Mouse (Mus musculus): ENCODE measurements around the gene Stk10. TPM values are rescaled to one million over a fixed set of nuclear protein-coding genes. Genes with fewer than 3 reads are reported as not detected.

The Stk10 gene
- total RNA-seq, 4 experiments from 2014 or later: 7.4 to 9.9 (median 9.3) TPM

DNA sequence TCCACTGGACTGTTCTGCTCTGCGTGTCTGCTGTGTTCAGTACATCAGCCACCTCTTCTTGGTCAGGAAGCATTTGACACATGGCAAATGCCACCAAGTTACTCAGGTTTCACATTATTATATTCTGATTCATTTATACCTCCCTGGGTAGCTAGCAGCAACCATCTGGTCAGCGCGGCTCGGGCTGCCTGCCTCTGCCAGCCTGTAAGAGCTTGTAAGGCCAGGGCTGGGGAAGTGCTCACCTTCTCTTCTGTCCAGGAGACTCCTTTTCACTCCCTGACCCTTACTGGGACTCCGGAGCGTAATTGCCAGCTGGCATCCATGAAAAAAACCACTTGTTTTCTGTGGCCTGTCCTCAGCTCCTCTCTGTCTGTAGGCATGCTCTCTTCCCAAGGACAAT lies 16.1 kb downstream of the Stk10 start:
- no peak for DNase-seq (ENCODE audit: low spot score in 2 of 2)

GRCm38 (mm10) chr11:32550102-32550501 lies 17.0 kb downstream of the Stk10 start:
- DNase-seq (ENCODE audit: low spot score in 2 of 2): no peak

DNA sequence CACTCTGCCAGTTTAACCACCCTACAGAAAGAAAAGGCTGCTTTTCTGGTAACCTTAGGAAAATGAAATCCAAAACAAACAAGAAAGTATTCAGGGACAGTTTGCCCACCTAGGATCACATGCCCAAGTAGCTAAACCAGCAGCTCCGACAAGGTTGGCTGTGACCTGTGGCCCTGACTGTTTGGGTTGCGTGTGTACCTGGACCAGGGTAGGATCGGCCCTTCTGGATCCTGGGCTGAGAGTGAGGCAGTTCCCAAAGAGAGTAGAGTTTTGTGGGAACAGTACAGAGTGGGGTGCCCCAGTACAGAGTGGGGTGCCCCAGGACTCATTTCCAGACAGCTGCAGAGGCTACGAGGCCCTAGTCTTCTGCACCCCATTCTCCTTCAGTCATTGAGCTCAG lies 18.0 kb downstream of the Stk10 start:
- no peak for DNase-seq (ENCODE audit: low spot score in 2 of 2)

GRCm38 (mm10) chr11:32551579-32552297 lies 18.6 kb downstream of the Stk10 start:
- no peak for DNase-seq (ENCODE audit: low spot score in 2 of 2)

DNA sequence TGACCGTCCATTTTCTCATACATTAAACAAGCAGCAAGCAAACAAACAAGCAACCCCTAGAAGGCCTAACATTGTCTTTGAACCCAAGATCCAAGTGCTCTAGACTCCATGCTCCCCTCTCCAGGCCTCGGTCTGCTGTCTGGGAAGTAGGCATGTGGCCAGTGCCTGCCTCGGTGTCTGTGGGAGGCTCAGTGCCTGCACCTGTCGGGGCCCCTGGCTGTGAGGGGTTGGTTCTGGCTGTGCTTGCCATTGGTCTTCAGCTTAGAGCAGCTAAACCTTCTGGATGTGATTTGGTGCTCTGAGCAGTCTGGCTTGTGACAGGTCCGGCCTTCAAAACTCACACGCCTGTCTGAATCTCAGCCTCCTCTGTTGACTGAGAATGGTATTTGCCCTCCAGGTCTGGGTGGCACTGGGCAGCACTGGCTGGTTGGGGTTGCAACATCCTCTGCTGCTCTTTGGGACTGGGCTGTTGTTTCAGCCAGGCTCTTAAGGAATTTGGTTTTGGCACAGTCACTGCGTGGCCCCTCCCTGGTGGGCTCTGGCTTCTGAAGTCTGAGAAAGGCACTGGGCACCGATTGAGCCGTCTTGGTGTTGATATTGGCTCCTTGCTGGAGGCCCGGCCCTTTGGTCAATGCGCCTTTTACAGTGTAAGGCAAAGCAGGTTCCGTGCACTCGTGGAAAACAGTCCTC lies 19.4 kb downstream of the Stk10 start:
- DNase-seq (ENCODE audit: low spot score in 2 of 2): no peak

- no peak for DNase-seq (ENCODE audit: low spot score in 2 of 2)
Measured at GRCm38 (mm10) chr11:32553311-32554140, 20.4 kb downstream of the Stk10 start.

DNA sequence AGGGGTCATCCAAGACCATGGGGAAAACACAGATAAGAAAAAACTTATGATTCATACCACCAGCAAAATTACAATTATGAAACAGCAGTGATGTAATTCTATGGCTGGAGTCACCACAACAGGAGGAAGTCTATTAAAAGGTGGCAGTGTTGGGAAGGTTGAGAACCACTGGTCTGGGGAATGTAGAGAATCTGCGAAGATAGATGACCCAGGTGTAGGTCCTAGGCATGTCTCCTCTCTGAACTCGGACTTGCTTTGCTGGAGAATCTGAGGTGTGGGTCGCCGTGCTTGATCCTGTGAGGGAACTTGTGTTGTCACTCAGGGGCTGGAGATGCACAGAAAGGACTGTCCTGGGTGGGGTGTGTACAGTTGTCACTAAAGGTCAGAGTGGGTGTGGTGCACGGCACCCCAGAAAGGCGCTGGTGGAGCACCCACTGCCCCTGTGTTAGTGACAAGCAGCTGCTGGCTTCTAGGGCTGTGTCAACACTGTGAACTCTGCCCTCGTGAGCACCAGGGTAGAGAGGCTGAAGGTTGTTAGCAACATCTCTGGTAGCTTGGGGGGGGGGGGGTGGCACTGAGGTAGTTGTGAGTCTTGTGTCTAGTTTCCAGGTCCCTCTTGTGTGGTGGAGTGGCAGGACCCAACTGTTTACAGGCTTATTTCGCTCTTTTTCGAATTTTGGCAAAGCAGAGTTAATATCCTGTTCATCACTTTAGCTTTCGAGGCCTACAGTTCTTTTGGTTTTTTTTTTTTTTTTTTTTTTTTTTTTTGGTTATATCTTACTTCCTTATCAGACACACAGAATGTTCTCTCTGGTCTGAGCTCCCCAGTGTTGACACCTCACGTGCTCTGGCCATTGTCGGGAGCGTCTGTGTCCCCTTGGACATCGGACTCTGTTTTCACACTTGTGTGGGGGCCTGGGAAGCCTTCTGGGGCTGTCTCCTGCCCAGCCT lies 21.3 kb downstream of the Stk10 start:
- DNase-seq (ENCODE audit: low spot score in 2 of 2): no peak

GRCm38 (mm10) chr11:32555103-32555689 lies 22.1 kb downstream of the Stk10 start:
- DNase-seq (ENCODE audit: low spot score in 2 of 2): no peak

- DNase-seq (ENCODE audit: low spot score in 2 of 2): no peak
Measured at GRCm38 (mm10) chr11:32556333-32556990, 23.4 kb downstream of the Stk10 start.

DNA sequence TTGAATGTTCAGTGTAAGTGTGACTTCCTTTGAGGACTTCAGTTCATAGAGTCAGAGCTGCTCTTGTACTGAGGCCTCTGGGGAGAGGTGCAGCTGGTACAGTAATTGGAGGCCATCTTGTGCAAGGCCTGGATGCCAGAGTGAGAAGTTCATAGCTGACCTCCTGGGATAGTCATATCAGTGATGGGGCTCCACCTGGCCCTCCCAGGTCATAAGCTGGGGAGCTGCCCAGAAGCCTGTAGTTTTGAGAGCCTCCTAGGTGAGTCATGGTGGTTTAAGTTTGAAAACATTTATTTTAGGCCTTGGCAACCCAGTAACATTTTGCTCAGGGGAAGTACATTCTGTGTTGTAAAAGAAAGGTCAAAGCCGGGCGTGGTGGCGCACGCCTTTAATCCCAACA lies 24.9 kb downstream of the Stk10 start:
- no peak for DNase-seq (ENCODE audit: low spot score in 2 of 2)

GRCm38 (mm10) chr11:32558677-32559076 lies 25.6 kb downstream of the Stk10 start:
- no peak for DNase-seq (ENCODE audit: low spot score in 2 of 2)

DNA sequence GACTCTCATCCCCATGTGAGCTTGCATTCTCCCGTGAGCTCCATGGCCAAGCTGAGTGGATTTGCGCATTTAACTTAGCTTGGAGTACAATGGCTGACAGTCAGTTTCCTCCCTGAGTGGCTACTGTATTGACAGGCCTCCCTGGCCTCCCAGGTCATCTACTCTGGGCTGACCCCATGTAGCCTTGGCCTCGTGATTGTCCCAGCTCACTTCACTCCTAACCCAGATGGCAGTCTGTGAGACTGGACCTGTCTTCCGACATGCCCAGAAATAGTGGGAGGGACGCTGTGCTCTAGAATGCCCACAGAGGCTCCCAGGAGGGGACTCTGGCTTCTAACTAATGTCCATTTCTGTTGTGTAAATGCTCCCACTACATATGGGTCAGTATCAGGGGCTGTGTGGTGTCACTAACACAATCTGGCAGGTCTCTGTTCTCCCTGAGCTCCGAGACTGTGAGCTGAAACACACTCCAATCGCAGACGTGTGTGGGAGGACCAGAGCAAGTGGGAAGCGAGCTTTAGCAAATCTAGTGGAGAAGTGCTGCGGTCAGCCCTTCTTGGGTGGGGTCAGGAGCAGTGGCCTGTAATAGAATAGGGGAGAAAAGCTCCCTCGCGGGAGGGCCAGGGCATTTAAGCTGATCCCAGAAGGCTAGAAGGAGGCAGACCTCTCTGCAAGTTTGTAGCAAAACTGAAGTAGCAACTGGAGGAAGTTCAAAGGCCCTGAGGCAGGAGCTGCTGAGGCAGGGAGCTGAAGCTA lies 27.1 kb downstream of the Stk10 start:
- no peak for DNase-seq (ENCODE audit: low spot score in 2 of 2)

DNA sequence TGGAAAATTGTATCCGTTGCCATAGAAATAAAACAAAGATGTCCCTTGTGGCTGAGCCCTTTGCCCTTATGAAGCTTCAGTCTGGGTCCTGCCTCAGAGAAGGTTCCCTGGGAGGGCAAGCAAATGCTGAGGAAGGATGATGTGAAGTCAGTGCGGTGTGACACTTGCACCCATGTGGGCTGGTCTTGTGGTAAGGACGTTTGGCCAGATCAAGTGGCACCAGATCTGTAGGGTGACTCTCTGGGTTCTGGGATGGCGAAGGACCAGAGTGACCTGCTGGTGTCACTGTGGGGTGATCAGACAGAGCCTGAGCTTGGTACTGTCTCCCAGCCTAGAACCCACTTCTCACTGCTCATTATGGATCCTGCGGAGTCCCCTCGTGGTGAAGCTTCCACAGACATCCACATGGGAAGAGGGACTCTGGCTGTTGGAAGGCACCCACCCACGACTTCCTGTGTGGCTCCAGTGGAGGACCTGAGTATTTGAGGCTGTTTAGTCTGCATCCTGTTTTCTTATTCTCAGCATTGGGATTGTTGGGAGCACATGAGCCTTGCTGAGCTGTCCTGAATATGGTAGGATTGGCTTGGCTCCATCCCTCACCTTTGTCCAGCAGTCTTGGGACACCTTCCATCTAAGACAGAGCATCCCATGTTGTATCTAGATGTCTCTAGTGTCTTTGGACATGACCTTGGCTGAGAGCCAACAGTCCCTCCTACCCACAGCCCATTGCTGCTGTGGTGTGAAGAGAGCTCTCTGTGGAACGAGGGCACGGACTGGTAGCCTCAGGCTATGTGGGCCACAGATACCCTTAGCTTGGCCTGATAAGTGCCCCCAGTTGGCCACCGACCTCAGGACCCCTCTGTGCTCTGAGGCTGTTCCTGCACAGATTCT lies 28.6 kb downstream of the Stk10 start:
- DNase-seq (ENCODE audit: low spot score in 2 of 2): no peak

DNA sequence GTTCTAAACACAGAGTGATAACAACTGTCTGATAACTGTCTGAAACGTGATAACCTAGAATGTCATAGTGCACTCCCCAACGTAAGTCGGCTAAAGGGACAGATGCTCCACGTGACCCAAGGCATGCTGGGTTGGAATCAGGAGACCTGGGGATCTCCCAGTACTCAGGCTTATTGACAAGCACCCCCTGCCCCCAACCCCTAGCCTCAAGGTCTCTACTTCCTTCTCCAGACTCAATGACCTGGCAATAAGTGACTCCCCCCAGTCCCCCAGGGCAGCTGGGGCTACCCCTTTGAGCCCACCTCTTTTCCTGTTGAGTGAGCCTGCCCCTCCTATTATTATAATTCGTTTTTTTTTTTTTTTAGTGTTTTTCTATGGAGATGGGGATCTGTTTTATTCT lies 29.6 kb downstream of the Stk10 start:
- no peak for DNase-seq (ENCODE audit: low spot score in 2 of 2)

DNA sequence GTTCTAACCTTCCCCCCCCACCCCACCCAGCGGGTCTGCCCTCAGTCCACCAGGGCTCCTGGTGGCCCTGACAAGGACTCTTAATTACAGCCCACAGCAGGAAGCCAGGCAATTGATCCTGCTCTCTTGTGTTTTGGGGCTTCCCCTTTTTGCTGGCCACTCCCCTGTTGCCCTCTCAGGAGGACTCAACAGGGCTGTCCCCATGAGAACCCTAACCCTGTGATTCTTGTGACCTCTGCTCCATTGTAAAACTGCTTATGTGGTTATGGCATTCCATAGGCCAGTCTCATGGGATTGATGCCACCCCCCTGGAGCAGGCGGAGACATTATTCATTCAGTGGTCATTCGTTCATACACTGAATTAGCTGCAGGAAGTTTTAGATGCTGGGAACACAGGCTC lies 30.6 kb downstream of the Stk10 start:
- DNase-seq (ENCODE audit: low spot score in 2 of 2): no peak

GRCm38 (mm10) chr11:32564629-32565028 lies 31.5 kb downstream of the Stk10 start:
- DNase-seq (ENCODE audit: low spot score in 2 of 2): no peak

DNA sequence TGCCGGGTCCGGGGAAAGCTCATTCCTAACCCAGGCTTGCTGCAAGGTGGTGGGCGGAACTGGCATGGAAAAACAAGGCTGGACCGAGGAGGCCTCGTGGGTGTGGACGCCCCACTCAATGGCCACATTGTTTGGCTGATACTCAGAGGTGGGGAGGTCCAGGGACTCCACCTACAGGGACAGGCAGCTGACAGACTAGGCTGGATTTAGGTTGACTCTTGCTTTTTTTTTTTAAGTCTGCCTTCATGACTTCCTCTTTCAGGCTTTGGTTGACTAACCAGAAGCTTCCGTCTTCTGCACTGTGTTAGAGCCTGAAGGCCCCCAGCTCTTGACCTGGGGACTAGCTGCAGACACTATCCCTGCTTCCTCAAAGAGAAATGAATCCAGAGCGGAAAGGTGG lies 32.0 kb downstream of the Stk10 start:
- no peak for DNase-seq (ENCODE audit: low spot score in 2 of 2)

DNA sequence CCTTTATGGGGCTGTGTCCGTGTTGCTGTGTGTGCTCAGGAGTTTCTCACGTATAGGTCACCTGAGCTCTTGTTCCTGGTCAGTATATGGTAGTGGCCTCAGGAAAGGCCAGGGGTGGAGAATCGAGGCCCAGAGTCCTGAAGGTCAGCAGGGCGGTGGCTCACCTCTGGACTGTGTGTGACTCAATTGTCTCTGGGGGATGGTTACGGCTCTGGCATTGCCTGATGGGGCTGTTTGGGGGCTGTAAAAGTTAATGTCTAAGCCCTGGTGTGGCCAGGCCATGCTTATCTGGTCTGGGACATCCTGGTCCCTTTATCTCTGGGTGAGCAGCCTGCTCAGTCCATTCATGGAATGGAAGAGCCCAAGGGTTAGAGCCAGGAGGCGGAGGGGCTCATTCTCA lies 33.1 kb downstream of the Stk10 start:
- DNase-seq (ENCODE audit: low spot score in 2 of 2): no peak

Data from left cerebral cortex, adult 8-10 months (tissue).